ENCODE assay signal across 10 mouse cellular contexts in the genomic region with DNA sequence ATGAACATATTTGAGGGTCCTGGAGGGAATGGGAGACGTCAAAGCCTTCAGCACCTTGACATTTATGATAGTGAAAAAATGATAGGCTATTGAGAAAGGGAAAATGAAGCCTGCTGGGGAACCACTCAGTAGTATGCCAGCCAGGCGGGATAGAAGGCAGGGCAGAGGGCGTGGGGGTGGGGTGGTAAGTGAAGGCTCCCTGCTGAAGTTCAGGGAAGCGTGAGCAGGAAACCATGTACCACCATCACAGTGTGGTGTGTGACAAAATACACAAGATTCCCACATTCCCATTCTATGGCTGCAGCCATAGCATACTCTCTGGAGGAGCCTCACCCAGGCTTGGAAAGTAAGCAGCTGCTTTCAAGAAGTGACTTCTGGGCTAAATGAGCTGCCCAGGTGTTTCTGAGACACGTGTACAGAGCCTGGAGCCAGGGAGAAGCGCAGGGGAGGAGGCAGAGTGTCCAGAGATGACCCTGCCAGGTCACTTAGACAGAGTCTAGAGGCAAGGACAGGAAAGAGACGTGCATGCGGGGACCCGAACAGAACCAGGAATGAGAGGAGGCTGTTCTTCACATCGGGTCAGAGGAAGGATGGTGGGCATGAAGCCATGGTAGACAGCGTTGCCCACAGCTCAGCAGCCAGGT. TPM values are rescaled to one million over a fixed set of nuclear protein-coding genes. Genes with fewer than 3 reads are reported as not detected.
DNase-seq lines count a peak whose midpoint lies in the region; ATAC-seq and TF ChIP-seq lines count a peak whose summit lies in the region.
"Had no signal": no experiment of that assay in that cellular context is flagged by ENCODE, and none has a peak within 500 bp of the region (broad histone marks: within the 10 kb centered on the region; RNA-seq: fewer than 3 reads in every experiment).

No protein-coding gene starts in this region.

- DNase-seq in adrenal gland, adult 2 months: peak; percentile 13
- no peak for DNase-seq in adrenal gland, adult 8-10 months
- DNase-seq in layer of hippocampus, adult 2 months (ENCODE audit: low spot score in 2 of 2): no peak
- DNase-seq in layer of hippocampus, adult 8-10 months (ENCODE audit: low spot score in 2 of 2): no peak
- no peak for DNase-seq in hindbrain, embryonic 11.5 days (ENCODE audit: low spot score)
- DNase-seq in urinary bladder, postnatal 10 days (ENCODE audit: low spot score): no peak
- no peak for DNase-seq in left cerebral cortex, postnatal 4 days

- WGBS in hindbrain, embryonic 11.5 days: 60% methylated on average over 11 of the region's 11 CpGs
- WGBS in midbrain, embryonic 15.5 days: 63% methylated on average over 11 of the region's 11 CpGs

- no peaks in the 10 kb centered on the region for H3K27me3 ChIP-seq in hindbrain, embryonic 11.5 days (ENCODE audit: control insufficient read depth, insufficient read depth, low read length)
- no peaks in the 10 kb centered on the region for H3K27me3 ChIP-seq in midbrain, embryonic 15.5 days (replicated peaks)

- no peaks in the 10 kb centered on the region for H3K36me3 ChIP-seq in hindbrain, embryonic 11.5 days (ENCODE audit: control insufficient read depth, insufficient read depth, low read length)
- H3K36me3 ChIP-seq in midbrain, embryonic 15.5 days (replicated peaks): no peaks in the 10 kb centered on the region

- no peak for ATAC-seq in hindbrain, embryonic 11.5 days (ENCODE audit: low FRiP score)
- no peak for ATAC-seq in midbrain, embryonic 15.5 days (replicated peaks)

- TF ChIP-seq CTCF in layer of hippocampus, adult 2 months (conservative IDR thresholded peaks at IDR 0.05): no peak

- no peak overlapping the region for H3K9ac ChIP-seq in hindbrain, embryonic 11.5 days (ENCODE audit: low read depth, low read length)
- H3K9ac ChIP-seq in midbrain, embryonic 15.5 days: no peak overlapping the region

- peak overlapping the region; percentile 86 for H3K27ac ChIP-seq in layer of hippocampus, adult 2 months
- no peak overlapping the region for H3K27ac ChIP-seq in hindbrain, embryonic 11.5 days (ENCODE audit: low read depth, low read length)
- H3K27ac ChIP-seq in midbrain, embryonic 15.5 days: no peak overlapping the region

- 0 out of 2 replicates have a peak overlapping the region, but pooled peaks have one; percentile 11 for H3K4me2 ChIP-seq in hindbrain, embryonic 11.5 days (replicated peaks; ENCODE audit: low read depth, low read length)
- H3K4me2 ChIP-seq in midbrain, embryonic 15.5 days: peak overlapping the region; percentile 44; the same call in 1 of the 2 replicates

- peak overlapping the region; percentile 11 for H3K4me3 ChIP-seq in layer of hippocampus, adult 2 months
- no peak overlapping the region for H3K4me3 ChIP-seq in hindbrain, embryonic 11.5 days (ENCODE audit: low read depth, low read length)
- no peak overlapping the region for H3K4me3 ChIP-seq in midbrain, embryonic 15.5 days

- H3K4me1 ChIP-seq in hindbrain, embryonic 11.5 days (replicated peaks; ENCODE audit: control insufficient read depth, insufficient read depth, low read length): no peaks in the 10 kb centered on the region; the same call in 1 of the 2 replicates
- peaks cover 13% of the 10 kb centered on the region for H3K4me1 ChIP-seq in midbrain, embryonic 15.5 days

- no peaks in the 10 kb centered on the region for H3K9me3 ChIP-seq in hindbrain, embryonic 11.5 days (ENCODE audit: control insufficient read depth, low read length)
- no peaks in the 10 kb centered on the region for H3K9me3 ChIP-seq in midbrain, embryonic 15.5 days

- intact Hi-C loops in left cerebral cortex, postnatal 4 days (cut with DNase I): no loop called here

RNA-seq across cellular contexts. Expression of gene Rffl, which starts 26.1 kb away (rescaled TPM):
- 10 to 100 TPM in 1 of 2 experiments, 1 to 10 TPM in 1; 5.3 to 10.6 TPM for total RNA-seq in adrenal gland, adult 2 months (2021)
- 6.5 and 7.4 TPM in 2 replicates for polyA plus RNA-seq in adrenal gland, adult 2 months (2012; rRNA removed)
- total RNA-seq in adrenal gland, adult 8-10 months (2022): 10 to 100 TPM in 2 of 4 experiments, 1 to 10 TPM in 2; 9.0 to 12.4 (median 10.5) TPM
- total RNA-seq in layer of hippocampus, adult 2 months (2021): 10 to 100 TPM in 1 of 2 experiments, 1 to 10 TPM in 1; 9.5 to 10.9 TPM
- 10 to 100 TPM; 12.1 to 16.0 (median 14.8) TPM for total RNA-seq in layer of hippocampus, adult 8-10 months (2022)
- 6.3 and 8.8 TPM in 2 replicates for polyA plus RNA-seq in hindbrain, embryonic 11.5 days (2014; fragmentation: Nextera tagmentation; extraction: Ambion mirVana)
- 4.1 and 4.6 TPM in 2 replicates for polyA plus RNA-seq in midbrain, embryonic 15.5 days (2015; fragmentation: Nextera tagmentation; extraction: Ambion mirVana)
- 1 to 10 TPM; 2.7 to 3.0 TPM for total RNA-seq in left cerebral cortex, postnatal 4 days (2021)

RNA-seq across cellular contexts. Expression of gene Rad51d, which starts 45.5 kb away (rescaled TPM):
- 10 to 100 TPM in 1 of 2 experiments, 1 to 10 TPM in 1; 9.3 to 16.7 TPM for total RNA-seq in adrenal gland, adult 2 months (2021)
- 8.8 and 9.4 TPM in 2 replicates for polyA plus RNA-seq in adrenal gland, adult 2 months (2012; rRNA removed)
- 10 to 100 TPM; 13.4 to 20.9 (median 18.1) TPM for total RNA-seq in adrenal gland, adult 8-10 months (2022)
- total RNA-seq in layer of hippocampus, adult 2 months (2021): 10 to 100 TPM; 15.1 to 16.4 TPM
- total RNA-seq in layer of hippocampus, adult 8-10 months (2022): 10 to 100 TPM; 15.1 to 18.6 (median 17.1) TPM
- polyA plus RNA-seq in hindbrain, embryonic 11.5 days (2014; fragmentation: Nextera tagmentation; extraction: Ambion mirVana): 14.6 and 15.7 TPM in 2 replicates
- 12.1 and 13.9 TPM in 2 replicates for polyA plus RNA-seq in midbrain, embryonic 15.5 days (2015; fragmentation: Nextera tagmentation; extraction: Ambion mirVana)
- 10 to 100 TPM; 12.1 to 12.5 TPM for total RNA-seq in left cerebral cortex, postnatal 4 days (2021)

RNA-seq across cellular contexts. Expression of gene Fndc8, which starts 47.0 kb away (rescaled TPM):
- total RNA-seq in adrenal gland, adult 2 months (2021): under 1 TPM in 1 of 2 experiments, not detected in 1; 0.24 TPM
- polyA plus RNA-seq in adrenal gland, adult 2 months (2012; rRNA removed): 0.24 and 0.44 TPM in 2 replicates
- under 1 TPM in 3 of 4 experiments, not detected in 1; 0.14 to 0.43 (median 0.35) TPM for total RNA-seq in adrenal gland, adult 8-10 months (2022)
- total RNA-seq in layer of hippocampus, adult 2 months (2021): not detected
- total RNA-seq in layer of hippocampus, adult 8-10 months (2022): not detected
- 0.09 and 0.22 TPM in 2 replicates for polyA plus RNA-seq in hindbrain, embryonic 11.5 days (2014; fragmentation: Nextera tagmentation; extraction: Ambion mirVana)
- polyA plus RNA-seq in midbrain, embryonic 15.5 days (2015; fragmentation: Nextera tagmentation; extraction: Ambion mirVana): 0.78 and 1.2 TPM in 2 replicates
- total RNA-seq in left cerebral cortex, postnatal 4 days (2021): not detected
- total RNA-seq: layer of hippocampus, postnatal 25 days; neutrophil, adult 5-6 weeks had no signal
